Mouse (Mus musculus): ENCODE measurements around the gene Ppp1r27. TPM values are rescaled to one million over a fixed set of nuclear protein-coding genes. Genes with fewer than 3 reads are reported as not detected.

Gene Ppp1r27
- polyA plus RNA-seq, 1 experiment from 2014 or later = not detected

- peak overlapping the region; percentile 56 for H3K4me2 ChIP-seq (ENCODE audit: low read length)
- peak overlapping the region; percentile 89 for H3K4me3 ChIP-seq (replicated peaks; ENCODE audit: low read length)
- no peaks in the 10 kb centered on the region for H3K9me3 ChIP-seq (ENCODE audit: control insufficient read depth, low read length)
- H3K27me3 ChIP-seq (replicated peaks; ENCODE audit: control insufficient read depth, insufficient read depth, low read length) = no peaks in the 10 kb centered on the region
- peaks cover 18% of the 10 kb centered on the region for H3K4me1 ChIP-seq (replicated peaks; ENCODE audit: control insufficient read depth, insufficient read depth, low read length)
- 75% methylated on average over 8 of the region's 8 CpGs for WGBS
- H3K27ac ChIP-seq (ENCODE audit: low read length) = peak overlapping the region; percentile 88
- ATAC-seq = no peak
- H3K36me3 ChIP-seq (ENCODE audit: control insufficient read depth, insufficient read depth) = peaks cover 28% of the 10 kb centered on the region; the same call in 1 of the 2 replicates
- H3K9ac ChIP-seq (replicated peaks; ENCODE audit: low read depth, low read length) = peak overlapping the region; percentile 85
Measured at GRCm38 (mm10) chr11:120582268-120582981, 31.5 kb upstream of the Ppp1r27 start.

GRCm38 (mm10) chr11:120581490-120582267 is 30.7 kb upstream of the Ppp1r27 start, which contains the start of gene Arhgdia:
Gene Arhgdia (minus strand): TSS chr11:120581624.
- Histone ChIP-seq H3K27ac (ENCODE audit: low read length) (peak within 1 kb of the TSS; percentile 88), H3K9ac (replicated peaks; ENCODE audit: low read depth, low read length) (peak within 1 kb of the TSS; percentile 85), H3K4me2 (ENCODE audit: low read length) (peak within 1 kb of the TSS; percentile 98), H3K9me3 (ENCODE audit: control insufficient read depth, low read length) (no peaks in the 10 kb centered on the region), H3K4me3 (replicated peaks; ENCODE audit: low read length) (peak within 1 kb of the TSS; percentile 89), H3K27me3 (replicated peaks; ENCODE audit: control insufficient read depth, insufficient read depth, low read length) (no peaks in the 10 kb centered on the region), H3K4me1 (replicated peaks; ENCODE audit: control insufficient read depth, insufficient read depth, low read length) (peaks cover 18% of the 10 kb centered on the region), H3K36me3 (ENCODE audit: control insufficient read depth, insufficient read depth) (peaks cover 24% of the 10 kb centered on the region; the same call in 1 of the 2 replicates)
- peak; percentile 70 for ATAC-seq
- WGBS = 4% methylated on average over 64 of the region's 75 CpGs

- peak overlapping the region; percentile 85 for H3K9ac ChIP-seq (replicated peaks; ENCODE audit: low read depth, low read length)
- peak; percentile 41 for ATAC-seq
- peak overlapping the region; percentile 98 for H3K4me2 ChIP-seq (ENCODE audit: low read length)
- no peaks in the 10 kb centered on the region for H3K27me3 ChIP-seq (replicated peaks; ENCODE audit: control insufficient read depth, insufficient read depth, low read length)
- WGBS = under 1% methylated on average over 42 of the region's 44 CpGs
- H3K4me3 ChIP-seq (replicated peaks; ENCODE audit: low read length) = peak overlapping the region; percentile 89
- H3K9me3 ChIP-seq (ENCODE audit: control insufficient read depth, low read length) = no peaks in the 10 kb centered on the region
- H3K27ac ChIP-seq (ENCODE audit: low read length) = peak overlapping the region; percentile 88
- H3K4me1 ChIP-seq (replicated peaks; ENCODE audit: control insufficient read depth, insufficient read depth, low read length) = peaks cover 18% of the 10 kb centered on the region
- peaks cover 22% of the 10 kb centered on the region; the same call in 1 of the 2 replicates for H3K36me3 ChIP-seq (ENCODE audit: control insufficient read depth, insufficient read depth)
Measured at GRCm38 (mm10) chr11:120580871-120581331, 30.0 kb upstream of the Ppp1r27 start.

GRCm38 (mm10) chr11:120580190-120580589 is 29.3 kb upstream of the Ppp1r27 start:
- whole genome bisulfite sequencing = 63% methylated on average over 7 of the region's 7 CpGs
- peaks cover 18% of the 10 kb centered on the region; the same call in 1 of the 2 replicates for H3K36me3 ChIP-seq (ENCODE audit: control insufficient read depth, insufficient read depth)

GRCm38 (mm10) chr11:120579316-120580107 is 28.6 kb upstream of the Ppp1r27 start:
- H3K36me3 ChIP-seq (ENCODE audit: control insufficient read depth, insufficient read depth) = peaks cover 15% of the 10 kb centered on the region; the same call in 1 of the 2 replicates
- H3K27me3 ChIP-seq (replicated peaks; ENCODE audit: control insufficient read depth, insufficient read depth, low read length) = no peaks in the 10 kb centered on the region
- H3K4me3 ChIP-seq (replicated peaks; ENCODE audit: low read length) = peak overlapping the region; percentile 89
- WGBS = 63% methylated on average over 15 of the region's 15 CpGs
- H3K9ac ChIP-seq (replicated peaks; ENCODE audit: low read depth, low read length) = peak overlapping the region; percentile 85
- H3K9me3 ChIP-seq (ENCODE audit: control insufficient read depth, low read length) = no peaks in the 10 kb centered on the region
- no peak for ATAC-seq
- peaks cover 18% of the 10 kb centered on the region for H3K4me1 ChIP-seq (replicated peaks; ENCODE audit: control insufficient read depth, insufficient read depth, low read length)
- H3K27ac ChIP-seq (ENCODE audit: low read length) = peak overlapping the region; percentile 88
- H3K4me2 ChIP-seq (ENCODE audit: low read length) = peak overlapping the region; percentile 98

More at GRCm38 (mm10) chr11:120580190-120580589, 29.3 kb upstream of the Ppp1r27 start:
- Histone ChIP-seq H3K27me3 (replicated peaks; ENCODE audit: control insufficient read depth, insufficient read depth, low read length) (no peaks in the 10 kb centered on the region), H3K4me1 (replicated peaks; ENCODE audit: control insufficient read depth, insufficient read depth, low read length) (peaks cover 18% of the 10 kb centered on the region), H3K9me3 (ENCODE audit: control insufficient read depth, low read length) (no peaks in the 10 kb centered on the region), H3K4me2 (ENCODE audit: low read length) (peak overlapping the region; percentile 98), H3K27ac (ENCODE audit: low read length) (peak overlapping the region; percentile 88), H3K9ac (replicated peaks; ENCODE audit: low read depth, low read length) (peak overlapping the region; percentile 85), H3K4me3 (replicated peaks; ENCODE audit: low read length) (peak overlapping the region; percentile 89)
- ATAC-seq = no peak

GRCm38 (mm10) chr11:120578694-120579243 is 27.8 kb upstream of the Ppp1r27 start:
- Histone ChIP-seq H3K27ac (ENCODE audit: low read length) (no peak overlapping the region), H3K36me3 (ENCODE audit: control insufficient read depth, insufficient read depth) (peaks cover 15% of the 10 kb centered on the region; the same call in 1 of the 2 replicates), H3K9me3 (ENCODE audit: control insufficient read depth, low read length) (no peaks in the 10 kb centered on the region), H3K9ac (replicated peaks; ENCODE audit: low read depth, low read length) (no peak overlapping the region), H3K4me1 (replicated peaks; ENCODE audit: control insufficient read depth, insufficient read depth, low read length) (peaks cover 26% of the 10 kb centered on the region), H3K4me3 (replicated peaks; ENCODE audit: low read length) (no peak overlapping the region), H3K4me2 (ENCODE audit: low read length) (no peak overlapping the region), H3K27me3 (replicated peaks; ENCODE audit: control insufficient read depth, insufficient read depth, low read length) (no peaks in the 10 kb centered on the region)
- no peak for ATAC-seq
- WGBS = 88% methylated on average over 11 of the region's 11 CpGs

GRCm38 (mm10) chr11:120578024-120578693 is 27.2 kb upstream of the Ppp1r27 start:
- Histone ChIP-seq H3K27ac (ENCODE audit: low read length) (no peak overlapping the region), H3K9me3 (ENCODE audit: control insufficient read depth, low read length) (no peaks in the 10 kb centered on the region), H3K36me3 (ENCODE audit: control insufficient read depth, insufficient read depth) (peaks cover 15% of the 10 kb centered on the region; the same call in 1 of the 2 replicates), H3K4me2 (ENCODE audit: low read length) (no peak overlapping the region), H3K9ac (replicated peaks; ENCODE audit: low read depth, low read length) (no peak overlapping the region), H3K4me3 (replicated peaks; ENCODE audit: low read length) (no peak overlapping the region), H3K27me3 (replicated peaks; ENCODE audit: control insufficient read depth, insufficient read depth, low read length) (no peaks in the 10 kb centered on the region), H3K4me1 (replicated peaks; ENCODE audit: control insufficient read depth, insufficient read depth, low read length) (peaks cover 26% of the 10 kb centered on the region)
- no peak for ATAC-seq
- WGBS = 87% methylated on average over 10 of the region's 10 CpGs
